Mouse (Mus musculus): ENCODE measurements around the gene Tuba1c. TPM values are rescaled to one million over a fixed set of nuclear protein-coding genes. Genes with fewer than 3 reads are reported as not detected.
A peak's percentile ranks its signal among the peaks of the same experiment; 100 is the strongest.

The Tuba1c gene
- total and polyA plus RNA-seq, 2 experiments from 2014 or later, result 24.2 to 58.3 TPM

DNA sequence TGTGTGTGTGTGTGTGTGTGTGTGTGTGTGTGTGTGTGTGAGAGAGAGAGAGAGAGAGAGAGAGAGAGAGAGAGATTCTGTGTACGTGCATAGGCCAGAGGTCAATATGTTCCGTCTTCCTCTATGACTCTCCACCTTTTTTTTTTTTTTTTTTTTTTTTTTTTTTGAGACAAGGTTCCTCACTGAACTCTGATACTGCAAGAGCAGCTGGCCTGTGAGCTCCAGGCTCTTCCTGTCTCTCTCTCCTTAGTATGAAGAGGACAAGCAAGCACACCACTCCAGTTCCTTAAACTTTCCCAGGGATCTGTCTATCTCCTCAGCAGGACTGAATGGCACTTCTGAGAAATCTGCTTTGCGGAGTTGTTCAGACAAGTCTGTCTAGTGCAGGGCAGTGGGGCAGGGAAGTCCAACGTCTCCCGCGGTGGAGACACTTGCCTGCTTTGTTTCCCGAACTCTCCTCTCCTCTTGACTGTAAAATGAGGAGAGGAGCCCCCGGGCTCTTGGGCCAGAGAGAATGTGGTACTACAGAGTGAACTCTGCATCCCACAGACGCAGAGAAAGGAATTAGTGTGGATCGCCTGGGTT, 725 bp upstream of the Tuba1c start:
- ATAC-seq (no peak), DNase-seq (ENCODE audit: low spot score) (no peak)
- peak overlapping the region; percentile 43 for H3K4me3 ChIP-seq (ENCODE audit: low read length)
- no peaks in the 10 kb centered on the region for H3K9me3 ChIP-seq (ENCODE audit: low read length)
- no peak for TF ChIP-seq CTCF (IDR thresholded peaks at IDR 0.05; ENCODE audit: low read depth)
- H3K4me2 ChIP-seq (ENCODE audit: low read depth, low read length), result peak overlapping the region; percentile 74
- H3K27ac ChIP-seq, result peak overlapping the region; percentile 36
- 9% methylated on average over 10 of the region's 10 CpGs for WGBS
- no peak overlapping the region for H3K9ac ChIP-seq (replicated peaks; ENCODE audit: low read length)
- H3K4me1 ChIP-seq (ENCODE audit: insufficient read depth, low read length), result peaks cover 10% of the 10 kb centered on the region; the same call in 1 of the 2 replicates
- no peaks in the 10 kb centered on the region for H3K36me3 ChIP-seq (ENCODE audit: insufficient read depth, low read length)
- peaks cover 14% of the 10 kb centered on the region; the same call in 1 of the 2 replicates for H3K27me3 ChIP-seq (ENCODE audit: insufficient read depth, low read length)

DNA sequence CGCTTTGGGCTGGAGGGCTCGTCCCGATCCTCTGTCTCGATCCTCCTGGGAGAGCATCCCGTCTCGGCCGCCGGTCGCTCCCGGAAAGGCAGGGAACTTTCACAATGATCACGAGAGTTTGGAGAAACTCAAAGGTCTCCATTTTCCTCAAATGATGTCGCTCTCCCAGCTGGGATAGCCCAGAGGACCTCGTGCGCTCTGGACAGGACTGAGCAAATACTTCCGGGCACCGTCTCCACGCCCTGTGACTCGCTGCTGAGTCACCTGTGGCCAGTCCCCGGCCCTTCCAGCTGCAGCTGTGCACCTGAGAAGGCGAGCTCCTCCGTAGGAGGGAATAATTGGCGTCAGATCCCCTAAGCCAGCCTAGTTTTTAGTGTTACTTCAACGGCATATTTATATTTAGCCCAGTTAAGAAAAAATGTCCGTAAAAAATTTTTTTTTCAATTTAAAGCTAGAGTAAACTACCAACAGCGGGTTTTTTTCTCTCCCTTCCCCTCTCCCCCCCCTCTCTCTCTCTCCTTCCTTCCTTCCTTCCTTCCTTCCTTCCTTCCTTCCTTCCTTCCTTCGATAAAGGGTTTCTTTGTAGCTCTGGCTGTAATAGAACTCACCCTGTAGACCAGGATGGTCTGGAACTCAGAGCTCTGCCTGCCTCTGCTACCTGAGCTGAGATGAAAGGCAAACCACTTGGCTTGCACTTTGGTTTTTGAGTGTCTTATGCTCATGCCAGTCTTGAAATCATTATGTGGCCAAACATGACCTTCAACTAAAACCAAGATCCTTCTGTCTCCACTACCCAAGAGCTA, 1.1 kb downstream of the Tuba1c start:
- peak overlapping the region; percentile 74 for H3K4me2 ChIP-seq (ENCODE audit: low read depth, low read length)
- H3K9ac ChIP-seq (replicated peaks; ENCODE audit: low read length), result peak overlapping the region; percentile 35; the same call in 1 of the 2 replicates
- H3K36me3 ChIP-seq (ENCODE audit: insufficient read depth, low read length), result no peaks in the 10 kb centered on the region
- 18% methylated on average over 26 of the region's 26 CpGs for WGBS
- no peak for TF ChIP-seq CTCF (IDR thresholded peaks at IDR 0.05; ENCODE audit: low read depth)
- H3K9me3 ChIP-seq (ENCODE audit: low read length), result no peaks in the 10 kb centered on the region
- peak overlapping the region; percentile 43 for H3K4me3 ChIP-seq (ENCODE audit: low read length)
- DNase-seq (ENCODE audit: low spot score), result no peak
- no peak for ATAC-seq
- H3K4me1 ChIP-seq (ENCODE audit: insufficient read depth, low read length), result peaks cover 10% of the 10 kb centered on the region; the same call in 1 of the 2 replicates
- H3K27ac ChIP-seq, result peak overlapping the region; percentile 45; the same call in 1 of the 2 replicates
- peaks cover 14% of the 10 kb centered on the region; the same call in 1 of the 2 replicates for H3K27me3 ChIP-seq (ENCODE audit: insufficient read depth, low read length)

DNA sequence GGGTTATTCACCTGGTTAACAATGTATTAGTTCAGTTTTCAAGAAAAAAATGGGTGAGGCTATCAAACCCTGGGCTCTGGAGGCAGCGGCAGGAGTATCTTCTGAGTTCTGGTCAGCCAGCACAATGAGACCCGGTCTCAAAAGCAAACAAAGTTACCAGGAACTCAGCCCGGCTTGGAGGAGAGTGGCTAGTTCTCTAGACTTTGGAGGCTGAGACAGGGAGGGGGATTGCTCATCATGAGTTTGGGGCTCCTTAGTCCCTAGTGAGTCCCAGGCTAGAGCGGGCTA, 1.6 kb downstream of the Tuba1c start:
- no peak overlapping the region for H3K9ac ChIP-seq (replicated peaks; ENCODE audit: low read length)
- 88% methylated on average over 4 of the region's 4 CpGs for WGBS
- no peak overlapping the region for H3K27ac ChIP-seq
- ATAC-seq (no peak), DNase-seq (ENCODE audit: low spot score) (no peak)
- H3K27me3 ChIP-seq (ENCODE audit: insufficient read depth, low read length), result peaks cover 14% of the 10 kb centered on the region; the same call in 1 of the 2 replicates
- H3K9me3 ChIP-seq (ENCODE audit: low read length), result no peaks in the 10 kb centered on the region
- H3K4me1 ChIP-seq (ENCODE audit: insufficient read depth, low read length), result peaks cover 10% of the 10 kb centered on the region; the same call in 1 of the 2 replicates
- H3K4me2 ChIP-seq (ENCODE audit: low read depth, low read length), result peak overlapping the region; percentile 74
- H3K4me3 ChIP-seq (ENCODE audit: low read length), result peak overlapping the region; percentile 43; the same call in 1 of the 2 replicates
- no peak for TF ChIP-seq CTCF (IDR thresholded peaks at IDR 0.05; ENCODE audit: low read depth)
- H3K36me3 ChIP-seq (ENCODE audit: insufficient read depth, low read length), result no peaks in the 10 kb centered on the region

DNA sequence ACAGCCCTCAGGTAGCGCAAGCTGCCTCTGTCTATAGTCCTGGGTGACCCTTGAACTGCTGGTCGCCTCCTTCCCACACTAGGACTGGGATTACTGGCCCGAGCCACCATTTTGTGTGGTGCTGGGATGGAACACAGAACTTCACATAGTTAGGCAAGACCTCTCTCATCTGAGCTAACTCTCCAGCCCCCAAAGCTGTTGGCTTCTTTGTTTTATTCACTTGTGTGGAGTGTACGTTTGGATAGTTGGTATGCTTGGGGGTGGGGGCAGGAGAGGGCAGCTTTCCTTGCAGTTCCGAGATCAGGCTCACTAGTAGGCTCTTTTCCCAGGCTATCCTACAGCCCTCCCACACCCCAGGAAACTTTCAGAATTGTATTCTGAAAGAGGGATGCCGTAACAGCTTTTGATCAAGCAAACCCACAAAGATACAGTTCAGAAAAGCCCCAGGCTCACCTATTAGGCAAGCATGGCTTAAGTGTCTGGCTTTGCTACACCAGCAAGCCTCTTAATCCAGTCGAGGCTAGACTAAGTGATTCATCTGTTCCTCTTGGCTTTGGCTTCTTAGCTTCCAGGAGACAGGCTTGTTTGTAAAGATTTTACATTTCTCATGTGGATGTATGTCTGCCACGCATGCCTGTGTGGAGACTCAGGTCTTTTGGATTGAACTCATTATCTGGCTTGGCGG, 2.5 kb downstream of the Tuba1c start:
- 76% methylated on average over 9 of the region's 9 CpGs for WGBS
- Histone ChIP-seq H3K36me3 (ENCODE audit: insufficient read depth, low read length) (no peaks in the 10 kb centered on the region), H3K4me3 (ENCODE audit: low read length) (no peak overlapping the region), H3K4me1 (ENCODE audit: insufficient read depth, low read length) (peaks cover 10% of the 10 kb centered on the region; the same call in 1 of the 2 replicates), H3K4me2 (ENCODE audit: low read depth, low read length) (0 out of 2 replicates have a peak overlapping the region, but pooled peaks have one; percentile 6), H3K9ac (replicated peaks; ENCODE audit: low read length) (no peak overlapping the region), H3K27ac (no peak overlapping the region), H3K9me3 (ENCODE audit: low read length) (no peaks in the 10 kb centered on the region), H3K27me3 (ENCODE audit: insufficient read depth, low read length) (peaks cover 14% of the 10 kb centered on the region; the same call in 1 of the 2 replicates)
- TF ChIP-seq CTCF (IDR thresholded peaks at IDR 0.05; ENCODE audit: low read depth), result no peak
- DNase-seq (ENCODE audit: low spot score) (no peak), ATAC-seq (no peak)

DNA sequence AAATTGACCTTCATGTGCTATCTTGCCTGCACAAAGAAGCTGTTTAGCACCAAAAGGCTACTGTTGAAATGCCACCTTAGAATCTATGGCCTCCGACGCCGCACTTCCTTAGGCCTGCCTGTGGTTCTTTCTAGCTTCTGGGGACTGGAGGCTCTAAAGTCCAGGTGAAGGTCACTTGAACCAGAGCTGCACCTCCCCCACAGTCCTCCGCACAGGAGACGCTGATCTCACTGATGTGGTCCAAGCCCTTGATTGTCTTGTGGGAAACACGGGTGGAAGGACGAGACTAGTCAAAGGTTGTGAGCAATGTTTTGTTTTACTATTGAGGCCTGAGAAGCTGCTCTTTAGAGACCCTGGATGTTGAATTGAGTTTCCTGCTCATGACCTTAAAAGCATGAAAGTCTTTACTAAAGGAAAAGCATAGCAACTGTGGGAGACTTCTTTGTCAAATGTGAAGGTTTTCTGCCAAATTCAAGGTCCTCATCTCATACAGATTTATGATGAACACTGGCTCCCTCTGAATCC, 3.1 kb downstream of the Tuba1c start:
- Histone ChIP-seq H3K9ac (replicated peaks; ENCODE audit: low read length) (no peak overlapping the region), H3K4me2 (ENCODE audit: low read depth, low read length) (no peak overlapping the region), H3K27me3 (ENCODE audit: insufficient read depth, low read length) (peaks cover 14% of the 10 kb centered on the region; the same call in 1 of the 2 replicates), H3K36me3 (ENCODE audit: insufficient read depth, low read length) (no peaks in the 10 kb centered on the region), H3K9me3 (ENCODE audit: low read length) (no peaks in the 10 kb centered on the region), H3K4me3 (ENCODE audit: low read length) (no peak overlapping the region), H3K4me1 (ENCODE audit: insufficient read depth, low read length) (peaks cover 10% of the 10 kb centered on the region; the same call in 1 of the 2 replicates), H3K27ac (no peak overlapping the region)
- ATAC-seq (no peak), DNase-seq (ENCODE audit: low spot score) (no peak)
- 81% methylated on average over 7 of the region's 7 CpGs for WGBS
- TF ChIP-seq CTCF (IDR thresholded peaks at IDR 0.05; ENCODE audit: low read depth), result no peak

DNA sequence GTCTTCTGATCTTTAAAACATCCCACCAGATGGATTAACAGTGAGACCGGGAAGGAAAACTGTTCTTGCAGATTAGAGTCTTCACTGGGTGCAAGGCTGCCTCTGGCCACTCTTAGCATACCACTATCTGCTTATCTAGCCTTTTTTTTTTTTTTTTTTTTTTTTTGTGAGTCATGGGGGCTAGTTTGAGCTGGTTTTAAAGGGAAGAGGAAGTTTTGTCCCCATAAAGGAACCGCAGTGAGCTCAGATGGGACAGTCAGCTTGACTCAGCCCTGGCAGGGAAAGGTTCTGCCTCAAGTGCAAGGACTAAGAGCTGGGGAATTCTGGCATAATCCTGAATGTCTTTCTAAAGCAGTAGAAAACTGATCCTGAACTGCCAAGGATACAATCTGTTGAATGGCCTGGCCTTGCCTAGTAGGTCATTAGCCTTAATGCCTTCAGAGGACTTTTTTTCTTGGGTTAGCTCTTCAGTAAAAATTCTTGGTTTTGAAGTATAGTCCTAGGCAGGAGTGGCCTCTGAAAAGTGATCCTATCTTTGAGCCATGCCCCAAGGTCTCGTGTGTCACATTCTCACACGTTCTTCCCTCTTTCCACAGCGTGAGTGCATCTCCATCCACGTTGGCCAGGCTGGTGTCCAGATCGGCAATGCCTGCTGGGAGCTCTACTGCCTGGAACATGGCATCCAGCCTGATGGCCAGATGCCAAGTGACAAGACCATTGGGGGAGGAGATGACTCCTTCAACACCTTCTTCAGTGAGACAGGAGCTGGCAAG, 4.0 kb downstream of the Tuba1c start:
- Histone ChIP-seq H3K9me3 (ENCODE audit: low read length) (no peaks in the 10 kb centered on the region), H3K36me3 (ENCODE audit: insufficient read depth, low read length) (no peaks in the 10 kb centered on the region), H3K4me3 (ENCODE audit: low read length) (no peak overlapping the region), H3K4me2 (ENCODE audit: low read depth, low read length) (no peak overlapping the region), H3K27ac (no peak overlapping the region), H3K27me3 (ENCODE audit: insufficient read depth, low read length) (peaks cover 14% of the 10 kb centered on the region; the same call in 1 of the 2 replicates), H3K9ac (replicated peaks; ENCODE audit: low read length) (no peak overlapping the region), H3K4me1 (ENCODE audit: insufficient read depth, low read length) (peaks cover 10% of the 10 kb centered on the region; the same call in 1 of the 2 replicates)
- no peak for ATAC-seq
- WGBS, result 58% methylated on average over 7 of the region's 7 CpGs
- DNase-seq (ENCODE audit: low spot score), result no peak
- no peak for TF ChIP-seq CTCF (IDR thresholded peaks at IDR 0.05; ENCODE audit: low read depth)

All from hindbrain, postnatal 0 days (tissue).